Mouse (Mus musculus): ENCODE results near the gene Cish.

GRCm38 (mm10) chr9:107262375-107262774 is 33.5 kb upstream of the Cish start:
- TF ChIP-seq POLR2A (IDR thresholded peaks at IDR 0.05; ENCODE audit: insufficient read depth, low read depth, low read length) (no peak), CTCF (IDR thresholded peaks at IDR 0.05; ENCODE audit: insufficient read depth, low read depth, low read length) (no peak)
